Mouse (Mus musculus) lung, postnatal 10 days (tissue): ENCODE data around the gene Zfp663.

Source experiments
- DNase-seq: peaks from one replicate; pipeline ENCODE4 v3.0.0; 2021

Gene Zfp663

GRCm38 (mm10) chr2:165319503-165319902, 49.0 kb downstream of the Zfp663 start:
- DNase-seq = peak; percentile 51

- peak; percentile 48 for DNase-seq
Measured at GRCm38 (mm10) chr2:165318941-165319340, 49.6 kb downstream of the Zfp663 start.

- no peak for DNase-seq
Measured at GRCm38 (mm10) chr2:165317621-165318263, 50.8 kb downstream of the Zfp663 start.

- peak; percentile 87 for DNase-seq
Measured at GRCm38 (mm10) chr2:165316837-165317473, 51.6 kb downstream of the Zfp663 start.

- no peak for DNase-seq
Measured at GRCm38 (mm10) chr2:165316204-165316603, 52.3 kb downstream of the Zfp663 start.

- no peak for DNase-seq
Measured at GRCm38 (mm10) chr2:165314197-165314596, 54.3 kb downstream of the Zfp663 start.

GRCm38 (mm10) chr2:165312381-165312780, 56.1 kb downstream of the Zfp663 start:
- no peak for DNase-seq

GRCm38 (mm10) chr2:165311577-165311976, 57.0 kb downstream of the Zfp663 start:
- no peak for DNase-seq

GRCm38 (mm10) chr2:165310818-165311425, 57.6 kb downstream of the Zfp663 start:
- no peak for DNase-seq

- no peak for DNase-seq
Measured at GRCm38 (mm10) chr2:165307801-165308200, 60.7 kb downstream of the Zfp663 start.

- DNase-seq = no peak
Measured at GRCm38 (mm10) chr2:165305438-165305837, 63.1 kb downstream of the Zfp663 start.

GRCm38 (mm10) chr2:165304819-165305218, 63.7 kb downstream of the Zfp663 start:
- DNase-seq = no peak

GRCm38 (mm10) chr2:165303354-165304012, 65.0 kb downstream of the Zfp663 start:
- no peak for DNase-seq

- no peak for DNase-seq
Measured at GRCm38 (mm10) chr2:165301409-165301808, 67.1 kb downstream of the Zfp663 start.
